Mouse (Mus musculus) hindbrain, embryonic 14.5 days (tissue): ENCODE results near the gene Astn2. TPM values are rescaled to one million over a fixed set of nuclear protein-coding genes. Genes with fewer than 3 reads are reported as not detected.

Source experiments
- ATAC-seq: fragments of 200-750 bp; cut with Nextera tagmentation; 2 replicates; pipeline ENCODE4 v1.8.0; 2017; ENCODE audit warnings: moderate number of reproducible peaks, mild to moderate bottlenecking, moderate TSS enrichment, moderate library complexity; ENCODE audit not compliant: low FRiP score
- DNase-seq: peaks from one replicate; pipeline ENCODE4 v3.0.0-alpha.2; 2015; ENCODE audit warnings: low spot score
- H3K27ac ChIP-seq: fragments of 300-500 bp; sonication (generic); 2 replicates; pipeline ENCODE4 v1.5.1; 2014; ENCODE audit warnings: mild to moderate bottlenecking, moderate library complexity
- H3K27me3 ChIP-seq: fragments of 300-500 bp; sonication (generic); 2 replicates; pipeline ENCODE4 v1.6.1; 2014; ENCODE audit warnings: mild to moderate bottlenecking, low read length, mixed read lengths; ENCODE audit not compliant: control insufficient read depth, insufficient read depth
- H3K36me3 ChIP-seq: fragments of 300-500 bp; sonication (generic); replicated peaks from 2 replicates; pipeline ENCODE4 v1.6.1; 2014; ENCODE audit not compliant: control insufficient read depth, insufficient read depth
- H3K4me1 ChIP-seq: fragments of 300-500 bp; sonication (generic); replicated peaks from 2 replicates; pipeline ENCODE4 v1.6.1; 2014; ENCODE audit warnings: antibody characterized with exemption, low read length, mixed read lengths; ENCODE audit not compliant: control insufficient read depth, insufficient read depth
- H3K4me2 ChIP-seq: fragments of 300-500 bp; sonication (generic); replicated peaks from 2 replicates; pipeline ENCODE4 v1.6.1; 2014; ENCODE audit warnings: mild to moderate bottlenecking, moderate library complexity
- H3K4me3 ChIP-seq: fragments of 300-500 bp; sonication (generic); replicated peaks from 2 replicates; pipeline ENCODE4 v1.5.1; 2014; ENCODE audit warnings: mild to moderate bottlenecking, low read length
- H3K9ac ChIP-seq: fragments of 300-500 bp; sonication (generic); 2 replicates; pipeline ENCODE4 v1.6.1; 2014
- H3K9me3 ChIP-seq: fragments of 300-500 bp; sonication (generic); 2 replicates; pipeline ENCODE4 v1.6.1; 2016; ENCODE audit warnings: low read length; ENCODE audit not compliant: control insufficient read depth
- WGBS: fragments of 180-500 bp; shearing (Covaris S2); extraction: QIAGEN DNeasy Blood & Tissue Kit; methylation state at CpG from one replicate; pipeline ENCODE4 v1.1.7; 2014; 5-methylcytosine and 5-hydroxymethylcytosine counted together
- polyA plus RNA-seq: library from polyadenylated mRNA; unstranded; fragments of >200 nt; fragmentation: Nextera tagmentation; extraction: Ambion mirVana; gene quantifications from 2 replicates; pipeline ENCODE4 v1.2.1, GENCODE M21; 2014

The Astn2 gene
- polyA plus RNA-seq, 1 experiment from 2014 or later = 4.4 TPM

GRCm38 (mm10) chr4:66276096-66276495 is 128.3 kb downstream of the Astn2 start:
- H3K9ac ChIP-seq = no peak overlapping the region
- WGBS = 67% methylated on average over 4 of the region's 4 CpGs
- H3K4me3 ChIP-seq = no peak overlapping the region
- H3K27me3 ChIP-seq = no peaks in the 10 kb centered on the region
- DNase-seq (no peak), ATAC-seq (no peak)
- H3K4me2 ChIP-seq = no peak overlapping the region
- no peaks in the 10 kb centered on the region; the same call in 1 of the 2 replicates for H3K4me1 ChIP-seq
- no peaks in the 10 kb centered on the region for H3K36me3 ChIP-seq
- no peak overlapping the region for H3K27ac ChIP-seq
- H3K9me3 ChIP-seq = no peaks in the 10 kb centered on the region

GRCm38 (mm10) chr4:66271550-66272117 is 132.8 kb downstream of the Astn2 start:
- no peak overlapping the region for H3K4me3 ChIP-seq
- ATAC-seq (no peak), DNase-seq (no peak)
- WGBS = 66% methylated on average over 6 of the region's 6 CpGs
- H3K27me3 ChIP-seq = no peaks in the 10 kb centered on the region
- H3K9me3 ChIP-seq = no peaks in the 10 kb centered on the region
- no peak overlapping the region for H3K9ac ChIP-seq
- no peak overlapping the region for H3K4me2 ChIP-seq
- no peaks in the 10 kb centered on the region; the same call in 1 of the 2 replicates for H3K4me1 ChIP-seq
- no peak overlapping the region for H3K27ac ChIP-seq
- H3K36me3 ChIP-seq = no peaks in the 10 kb centered on the region

DNA sequence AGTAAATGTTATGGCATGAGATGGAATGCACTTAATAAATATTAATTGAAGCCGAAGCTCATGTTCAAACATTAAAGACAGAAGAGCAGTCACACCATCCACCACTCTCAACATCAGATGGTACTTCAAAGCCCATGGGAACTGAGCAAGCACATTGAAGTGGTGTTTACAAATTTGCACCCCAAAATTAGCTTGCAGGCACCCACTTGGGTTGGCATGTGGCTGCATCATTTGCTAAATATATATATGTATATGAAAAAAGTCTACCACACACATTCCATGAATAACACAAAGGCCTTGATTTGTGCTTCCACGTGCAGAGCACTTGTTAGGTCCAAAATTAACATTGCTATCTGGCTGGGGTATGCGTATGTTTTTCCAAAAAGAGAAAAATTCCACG is 140.4 kb downstream of the Astn2 start:
- H3K4me1 ChIP-seq = no peaks in the 10 kb centered on the region
- no peak overlapping the region for H3K27ac ChIP-seq
- WGBS = 88% methylated on average over 4 of the region's 4 CpGs

DNA sequence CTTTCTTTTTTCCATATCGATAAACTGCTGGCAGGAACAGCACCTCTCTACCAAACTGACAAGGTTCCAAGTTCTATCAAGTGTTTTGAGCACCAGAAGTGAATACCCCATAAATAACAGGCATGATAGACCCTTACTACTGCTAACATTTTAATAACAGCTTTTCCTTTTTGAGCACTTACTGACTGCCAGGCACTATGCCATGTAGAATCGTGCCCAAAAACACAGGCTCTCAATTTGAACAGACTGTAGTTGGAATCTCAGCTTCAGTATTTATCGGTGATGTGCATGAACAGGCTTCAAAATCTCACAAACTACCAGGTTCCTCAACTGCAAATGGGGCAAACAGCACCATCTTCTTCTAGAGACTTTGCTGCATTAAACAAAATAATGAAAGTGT is 143.1 kb downstream of the Astn2 start:
- no peaks in the 10 kb centered on the region for H3K9me3 ChIP-seq
- no peak overlapping the region for H3K9ac ChIP-seq
- H3K4me3 ChIP-seq = no peak overlapping the region
- no peak overlapping the region for H3K27ac ChIP-seq
- no peaks in the 10 kb centered on the region for H3K36me3 ChIP-seq
- DNase-seq (no peak), ATAC-seq (no peak)
- H3K27me3 ChIP-seq = no peaks in the 10 kb centered on the region
- 97% methylated on average over 3 of the region's 3 CpGs for WGBS
- no peaks in the 10 kb centered on the region for H3K4me1 ChIP-seq
- H3K4me2 ChIP-seq = no peak overlapping the region

More for the DNA sequence above, 140.4 kb downstream of the Astn2 start:
- H3K36me3 ChIP-seq = no peaks in the 10 kb centered on the region
- no peak overlapping the region for H3K4me3 ChIP-seq
- no peak for DNase-seq
- no peak overlapping the region for H3K9ac ChIP-seq
- no peak overlapping the region for H3K4me2 ChIP-seq
- ATAC-seq = no peak
- H3K27me3 ChIP-seq = no peaks in the 10 kb centered on the region
- no peaks in the 10 kb centered on the region for H3K9me3 ChIP-seq

DNA sequence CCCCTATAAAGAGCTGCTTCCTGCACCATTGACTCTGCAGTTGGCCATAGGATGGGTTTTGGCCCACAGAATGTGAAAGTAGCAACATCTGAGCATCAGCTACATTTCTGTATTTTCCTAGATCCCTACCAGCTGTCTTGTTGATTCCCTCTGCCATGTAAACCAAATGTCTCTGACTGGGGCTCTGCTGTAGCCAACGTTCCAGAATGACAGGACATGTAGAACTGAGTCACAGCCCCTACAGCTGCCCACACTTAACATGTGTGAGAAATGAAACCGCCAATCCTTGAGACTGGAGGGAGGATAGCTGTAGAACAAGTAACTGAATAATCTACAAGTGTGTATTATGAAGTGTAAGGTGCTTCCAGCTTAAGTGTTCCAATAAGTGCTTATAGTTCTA is 145.5 kb downstream of the Astn2 start:
- Histone ChIP-seq H3K9ac (no peak overlapping the region), H3K9me3 (no peaks in the 10 kb centered on the region), H3K4me1 (peaks cover 8% of the 10 kb centered on the region; the same call in 1 of the 2 replicates), H3K27me3 (no peaks in the 10 kb centered on the region), H3K4me3 (no peak overlapping the region), H3K27ac (no peak overlapping the region), H3K36me3 (no peaks in the 10 kb centered on the region), H3K4me2 (no peak overlapping the region)
- no peak for DNase-seq
- 86% methylated on average over 2 of the region's 2 CpGs for WGBS
- ATAC-seq = no peak

GRCm38 (mm10) chr4:66254695-66255492 is 149.5 kb downstream of the Astn2 start:
- no peak overlapping the region for H3K4me2 ChIP-seq
- H3K4me3 ChIP-seq = no peak overlapping the region
- no peaks in the 10 kb centered on the region for H3K27me3 ChIP-seq
- peaks cover 8% of the 10 kb centered on the region; the same call in 1 of the 2 replicates for H3K4me1 ChIP-seq
- H3K36me3 ChIP-seq = no peaks in the 10 kb centered on the region
- no peaks in the 10 kb centered on the region for H3K9me3 ChIP-seq
- no peak overlapping the region for H3K27ac ChIP-seq
- no peak for DNase-seq
- WGBS = 67% methylated on average over 4 of the region's 4 CpGs
- ATAC-seq = 0 out of 2 replicates have a peak, but pooled peaks have one; percentile 37
- no peak overlapping the region for H3K9ac ChIP-seq

- ATAC-seq (no peak), DNase-seq (no peak)
- Histone ChIP-seq H3K4me2 (no peak overlapping the region), H3K36me3 (no peaks in the 10 kb centered on the region), H3K4me1 (no peaks in the 10 kb centered on the region), H3K27me3 (no peaks in the 10 kb centered on the region), H3K9me3 (no peaks in the 10 kb centered on the region), H3K27ac (peak overlapping the region; percentile 64; the same call in 1 of the 2 replicates), H3K4me3 (no peak overlapping the region), H3K9ac (no peak overlapping the region)
- 45% methylated on average over 8 of the region's 8 CpGs for WGBS
Observed at GRCm38 (mm10) chr4:66248521-66248920, 155.9 kb downstream of the Astn2 start.

DNA sequence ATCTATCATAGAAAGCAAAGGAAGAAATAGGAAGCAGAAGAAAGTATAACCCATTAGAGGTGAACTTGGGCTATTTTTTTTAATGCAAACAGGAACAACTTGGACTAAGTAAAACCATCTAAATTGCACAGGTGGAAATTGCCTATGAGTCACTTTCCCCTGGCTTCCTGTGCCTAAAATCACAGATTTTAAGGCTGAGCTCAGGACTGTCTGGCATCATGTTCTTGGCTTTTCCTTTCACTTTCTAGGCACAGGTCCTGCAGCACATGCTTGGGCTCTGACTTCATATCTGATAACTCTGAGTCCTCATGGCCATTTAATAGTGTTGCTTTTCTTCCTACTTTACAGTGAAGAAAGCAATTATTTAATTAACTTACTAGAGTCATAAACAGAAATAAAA is 161.7 kb downstream of the Astn2 start:
- Histone ChIP-seq H3K36me3 (no peaks in the 10 kb centered on the region), H3K9ac (no peak overlapping the region), H3K4me2 (no peak overlapping the region), H3K4me1 (0 out of 2 replicates have a peak, but pooled peaks cover 4% of the 10 kb centered on the region), H3K9me3 (no peaks in the 10 kb centered on the region), H3K4me3 (no peak overlapping the region), H3K27me3 (no peaks in the 10 kb centered on the region), H3K27ac (no peak overlapping the region)
- no peak for ATAC-seq
- no peak for DNase-seq

- Histone ChIP-seq H3K27ac (no peak overlapping the region), H3K4me2 (no peak overlapping the region), H3K36me3 (no peaks in the 10 kb centered on the region), H3K27me3 (no peaks in the 10 kb centered on the region), H3K9me3 (no peaks in the 10 kb centered on the region), H3K9ac (no peak overlapping the region), H3K4me3 (no peak overlapping the region), H3K4me1 (peaks cover 8% of the 10 kb centered on the region)
- DNase-seq = no peak
- peak; percentile 46 for ATAC-seq
- WGBS = 76% methylated on average over 3 of the region's 3 CpGs
Observed at GRCm38 (mm10) chr4:66232799-66233198, 171.6 kb downstream of the Astn2 start.
